Mouse (Mus musculus) midbrain, embryonic 11.5 days (tissue): ENCODE results near the gene Corin. TPM values are rescaled to one million over a fixed set of nuclear protein-coding genes. Genes with fewer than 3 reads are reported as not detected.

ENCODE experiments used
- ATAC-seq: fragments of 200-750 bp; cut with Nextera tagmentation; 2 replicates; pipeline ENCODE4 v1.8.0; 2017; ENCODE audit warnings: moderate TSS enrichment, moderate library complexity; ENCODE audit not compliant: low FRiP score
- DNase-seq: peaks from one replicate; pipeline ENCODE4 v3.0.0; 2015; ENCODE audit warnings: low spot score; ENCODE audit errors: missing footprints
- H3K27ac ChIP-seq: fragments of 300-500 bp; sonication (generic); 2 replicates; pipeline ENCODE4 v1.5.1; 2014; ENCODE audit warnings: low read depth, low read length
- H3K27me3 ChIP-seq: fragments of 300-500 bp; sonication (generic); 2 replicates; pipeline ENCODE4 v1.6.1; 2014; ENCODE audit warnings: mild to moderate bottlenecking, low read length, moderate library complexity, mixed read lengths; ENCODE audit not compliant: control insufficient read depth, insufficient read depth
- H3K36me3 ChIP-seq: fragments of 300-500 bp; sonication (generic); 2 replicates; pipeline ENCODE4 v1.6.1; 2014; ENCODE audit warnings: mild to moderate bottlenecking, low read length, moderate library complexity, mixed read lengths; ENCODE audit not compliant: control insufficient read depth, insufficient read depth
- H3K4me1 ChIP-seq: fragments of 300-500 bp; sonication (generic); 2 replicates; pipeline ENCODE4 v1.6.1; 2014; ENCODE audit warnings: low read length; ENCODE audit not compliant: control insufficient read depth, insufficient read depth
- H3K4me2 ChIP-seq: fragments of 300-500 bp; sonication (generic); 2 replicates; pipeline ENCODE4 v1.6.1; 2014; ENCODE audit warnings: mild to moderate bottlenecking, moderate library complexity
- H3K4me3 ChIP-seq: fragments of 300-500 bp; sonication (generic); 2 replicates; pipeline ENCODE4 v1.5.1; 2014; ENCODE audit warnings: low read depth, low read length
- H3K9ac ChIP-seq: fragments of 300-500 bp; sonication (generic); 2 replicates; pipeline ENCODE4 v1.6.1; 2014; ENCODE audit warnings: low read length
- H3K9me3 ChIP-seq: fragments of 300-500 bp; sonication (generic); 2 replicates; pipeline ENCODE4 v1.6.1; 2016; ENCODE audit warnings: low read length; ENCODE audit not compliant: control insufficient read depth
- WGBS: fragments of 180-500 bp; shearing (Covaris S2); extraction: QIAGEN DNeasy Blood & Tissue Kit; methylation state at CpG from one replicate; pipeline ENCODE4 v1.1.7; 2014; 5-methylcytosine and 5-hydroxymethylcytosine counted together
- polyA plus RNA-seq: library from polyadenylated mRNA; unstranded; fragments of >200 nt; fragmentation: Nextera tagmentation; extraction: Ambion mirVana; gene quantifications from 2 replicates; pipeline ENCODE4 v1.2.1, GENCODE M21; 2014

Gene Corin
- polyA plus RNA-seq, 1 experiment from 2014 or later: 7.8 TPM

DNA sequence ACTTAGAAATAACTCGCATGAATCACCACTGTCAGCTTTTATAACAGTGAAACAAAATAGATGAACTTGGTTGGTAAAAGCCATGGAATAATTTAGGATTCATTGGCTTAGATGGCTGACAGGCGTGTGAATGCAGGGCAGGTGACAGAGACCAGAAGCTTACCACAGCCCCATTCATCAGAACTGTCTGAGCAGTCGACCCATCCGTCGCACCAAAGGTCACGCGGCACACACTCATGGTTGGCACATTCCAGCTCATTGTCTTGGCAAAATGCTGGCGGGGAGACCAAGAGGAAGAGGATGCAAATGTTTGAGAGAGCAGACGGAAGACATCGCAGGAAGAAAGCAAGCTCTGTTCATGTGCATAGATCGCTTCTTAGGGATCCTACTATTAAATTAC is 173.6 kb downstream of the Corin start:
- no peaks in the 10 kb centered on the region for H3K36me3 ChIP-seq
- DNase-seq (no peak), ATAC-seq (peak; percentile 59; the same call in 1 of the 2 replicates)
- no peaks in the 10 kb centered on the region for H3K27me3 ChIP-seq
- H3K9ac ChIP-seq: no peak overlapping the region
- no peak overlapping the region for H3K4me2 ChIP-seq
- H3K4me1 ChIP-seq: peaks cover 8% of the 10 kb centered on the region
- no peak overlapping the region for H3K27ac ChIP-seq
- WGBS: 56% methylated on average over 11 of the region's 11 CpGs
- H3K4me3 ChIP-seq: no peak overlapping the region
- no peaks in the 10 kb centered on the region for H3K9me3 ChIP-seq

- DNase-seq (no peak), ATAC-seq (peak; percentile 58; the same call in 1 of the 2 replicates)
- H3K27ac ChIP-seq: no peak overlapping the region
- H3K27me3 ChIP-seq: no peaks in the 10 kb centered on the region
- H3K9ac ChIP-seq: no peak overlapping the region
- H3K36me3 ChIP-seq: no peaks in the 10 kb centered on the region
- H3K4me2 ChIP-seq: no peak overlapping the region
- peaks cover 8% of the 10 kb centered on the region for H3K4me1 ChIP-seq
- WGBS: 69% methylated on average over 8 of the region's 8 CpGs
- no peaks in the 10 kb centered on the region for H3K9me3 ChIP-seq
- H3K4me3 ChIP-seq: no peak overlapping the region
Measured at GRCm38 (mm10) chr5:72329453-72329852, 174.8 kb downstream of the Corin start.

GRCm38 (mm10) chr5:72315282-72315681 is 189.0 kb downstream of the Corin start:
- DNase-seq (no peak), ATAC-seq (no peak)
- Histone ChIP-seq H3K27ac (no peak overlapping the region), H3K4me2 (no peak overlapping the region), H3K4me3 (no peak overlapping the region), H3K9me3 (no peaks in the 10 kb centered on the region), H3K4me1 (no peaks in the 10 kb centered on the region), H3K36me3 (no peaks in the 10 kb centered on the region), H3K9ac (no peak overlapping the region), H3K27me3 (no peaks in the 10 kb centered on the region)
- 80% methylated on average over 4 of the region's 4 CpGs for WGBS

GRCm38 (mm10) chr5:72298418-72299104 is 205.7 kb downstream of the Corin start:
- no peaks in the 10 kb centered on the region for H3K36me3 ChIP-seq
- 70% methylated on average over 10 of the region's 10 CpGs for WGBS
- ATAC-seq (no peak), DNase-seq (no peak)
- H3K4me3 ChIP-seq: no peak overlapping the region
- no peak overlapping the region for H3K9ac ChIP-seq
- H3K9me3 ChIP-seq: no peaks in the 10 kb centered on the region
- no peak overlapping the region for H3K4me2 ChIP-seq
- H3K27me3 ChIP-seq: no peaks in the 10 kb centered on the region
- H3K27ac ChIP-seq: no peak overlapping the region
- no peaks in the 10 kb centered on the region for H3K4me1 ChIP-seq

DNA sequence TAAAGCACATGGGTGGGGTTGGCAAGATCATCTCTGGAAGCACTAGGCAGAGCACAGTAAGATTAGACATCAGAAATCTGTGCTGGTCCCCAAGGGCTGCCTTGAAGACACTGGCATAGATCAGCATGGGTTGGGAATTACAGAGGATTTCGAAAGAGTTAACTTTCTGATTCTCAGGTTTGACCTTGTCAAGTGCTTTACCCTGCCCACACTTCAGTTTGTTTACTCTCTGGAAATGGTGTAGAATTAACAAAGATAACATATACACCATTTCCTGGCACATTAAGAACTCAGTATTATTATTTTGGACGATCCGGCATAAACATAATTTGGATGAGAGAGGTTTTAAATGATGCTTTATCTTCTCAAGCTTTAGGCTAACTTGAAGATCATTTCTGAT is 219.2 kb downstream of the Corin start:
- H3K9me3 ChIP-seq: no peaks in the 10 kb centered on the region
- no peak overlapping the region for H3K4me2 ChIP-seq
- no peak overlapping the region for H3K9ac ChIP-seq
- ATAC-seq (no peak), DNase-seq (no peak)
- H3K4me3 ChIP-seq: no peak overlapping the region
- no peak overlapping the region for H3K27ac ChIP-seq
- whole genome bisulfite sequencing: 93% methylated on average over 3 of the region's 3 CpGs
- H3K27me3 ChIP-seq: no peaks in the 10 kb centered on the region
- no peaks in the 10 kb centered on the region for H3K4me1 ChIP-seq
- H3K36me3 ChIP-seq: no peaks in the 10 kb centered on the region

- Histone ChIP-seq H3K4me2 (no peak overlapping the region), H3K27me3 (no peaks in the 10 kb centered on the region), H3K4me1 (no peaks in the 10 kb centered on the region), H3K36me3 (no peaks in the 10 kb centered on the region), H3K27ac (no peak overlapping the region), H3K9ac (no peak overlapping the region), H3K4me3 (no peak overlapping the region), H3K9me3 (no peaks in the 10 kb centered on the region)
- DNase-seq: no peak
- 48% methylated on average over 2 of the region's 2 CpGs for WGBS
- no peak for ATAC-seq
Measured at GRCm38 (mm10) chr5:72282907-72283306, 221.4 kb downstream of the Corin start.

- no peak overlapping the region for H3K4me2 ChIP-seq
- no peaks in the 10 kb centered on the region for H3K4me1 ChIP-seq
- H3K9me3 ChIP-seq: no peaks in the 10 kb centered on the region
- ATAC-seq: 0 out of 2 replicates have a peak, but pooled peaks have one; percentile 46
- no peak overlapping the region for H3K9ac ChIP-seq
- no peaks in the 10 kb centered on the region for H3K27me3 ChIP-seq
- DNase-seq: peak; percentile 91
- no peak overlapping the region for H3K27ac ChIP-seq
- H3K36me3 ChIP-seq: no peaks in the 10 kb centered on the region; the same call in 1 of the 2 replicates
- no peak overlapping the region for H3K4me3 ChIP-seq
- whole genome bisulfite sequencing: 55% methylated on average over 8 of the region's 8 CpGs
Measured at GRCm38 (mm10) chr5:72269652-72270051, 234.6 kb downstream of the Corin start.

- Histone ChIP-seq H3K36me3 (no peaks in the 10 kb centered on the region; the same call in 1 of the 2 replicates), H3K9ac (no peak overlapping the region), H3K4me3 (no peak overlapping the region), H3K27ac (no peak overlapping the region), H3K4me2 (no peak overlapping the region), H3K9me3 (no peaks in the 10 kb centered on the region), H3K4me1 (no peaks in the 10 kb centered on the region), H3K27me3 (no peaks in the 10 kb centered on the region)
- ATAC-seq (no peak), DNase-seq (no peak)
- WGBS: 88% methylated on average over 10 of the region's 10 CpGs
Measured at GRCm38 (mm10) chr5:72269204-72269603, 235.1 kb downstream of the Corin start.

DNA sequence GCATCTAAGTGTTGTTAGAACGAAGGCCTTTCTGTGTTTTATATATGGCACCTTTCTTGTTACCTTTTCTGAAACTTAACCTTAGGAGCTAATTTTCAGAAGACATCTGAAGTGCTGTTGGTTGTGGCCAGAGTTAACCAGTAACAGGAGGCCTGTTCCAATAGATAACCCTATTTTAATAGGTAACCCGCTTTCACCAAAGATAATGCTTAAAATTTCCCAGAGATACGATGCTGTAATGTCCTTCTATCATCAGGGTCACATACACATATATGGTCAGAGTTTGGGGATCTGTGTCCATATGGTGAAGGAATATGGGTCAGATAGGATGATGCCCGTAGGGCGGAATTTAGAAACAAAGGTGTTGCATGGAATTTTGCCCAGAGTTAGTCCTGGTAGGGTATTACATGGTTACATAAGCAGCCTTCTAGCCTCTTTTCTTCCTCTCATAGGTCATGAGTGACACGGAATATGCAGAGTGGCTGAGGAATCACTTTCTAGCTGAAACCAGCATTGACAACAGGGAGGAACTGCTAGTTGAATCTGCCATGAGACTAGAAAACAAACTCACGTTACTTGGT is 237.2 kb downstream of the Corin start:
- H3K27me3 ChIP-seq: no peaks in the 10 kb centered on the region
- no peak for ATAC-seq
- 97% methylated on average over 7 of the region's 7 CpGs for WGBS

More for the DNA sequence above, 237.2 kb downstream of the Corin start:
- Histone ChIP-seq H3K4me2 (no peak overlapping the region), H3K9me3 (no peaks in the 10 kb centered on the region), H3K4me1 (no peaks in the 10 kb centered on the region), H3K9ac (no peak overlapping the region), H3K36me3 (no peaks in the 10 kb centered on the region; the same call in 1 of the 2 replicates), H3K4me3 (no peak overlapping the region), H3K27ac (no peak overlapping the region)
- DNase-seq: no peak
